Mouse (Mus musculus): Measurements from ENCODE around the gene Ubxn10. TPM values are rescaled to one million over a fixed set of nuclear protein-coding genes. Genes with fewer than 3 reads are reported as not detected.
A peak's percentile ranks its signal among the peaks of the same experiment; 100 is the strongest.

The Ubxn10 gene
- polyA plus RNA-seq, 1 experiment from 2014 or later, result 1.3 TPM

- Histone ChIP-seq H3K27me3 (replicated peaks) (0 out of 2 replicates have a peak, but pooled peaks cover 2% of the 10 kb centered on the region), H3K27ac (ENCODE audit: poor library complexity, severe bottlenecking) (no peak overlapping the region), H3K9ac (no peak overlapping the region), H3K36me3 (no peaks in the 10 kb centered on the region), H3K9me3 (replicated peaks) (no peaks in the 10 kb centered on the region), H3K4me1 (replicated peaks) (0 out of 2 replicates have a peak, but pooled peaks cover 2% of the 10 kb centered on the region), H3K4me3 (no peak overlapping the region), H3K4me2 (no peak overlapping the region)
- no peak for ATAC-seq (ENCODE audit: insufficient number of reproducible peaks, low FRiP score)
- WGBS, result 72% methylated on average over 7 of the region's 7 CpGs
Observed at GRCm38 (mm10) chr4:138734105-138734504, 2.9 kb downstream of the Ubxn10 start.

GRCm38 (mm10) chr4:138729018-138729703 lies 7.8 kb downstream of the Ubxn10 start:
- WGBS, result 43% methylated on average over 9 of the region's 9 CpGs
- no peak overlapping the region for H3K9ac ChIP-seq
- no peak overlapping the region for H3K4me2 ChIP-seq
- H3K9me3 ChIP-seq (replicated peaks), result no peaks in the 10 kb centered on the region
- H3K27ac ChIP-seq (ENCODE audit: poor library complexity, severe bottlenecking), result no peak overlapping the region
- H3K36me3 ChIP-seq, result no peaks in the 10 kb centered on the region
- no peaks in the 10 kb centered on the region for H3K27me3 ChIP-seq (replicated peaks)
- H3K4me1 ChIP-seq (replicated peaks), result peaks cover 24% of the 10 kb centered on the region
- ATAC-seq (ENCODE audit: insufficient number of reproducible peaks, low FRiP score), result peak; percentile 79
- H3K4me3 ChIP-seq, result no peak overlapping the region

- H3K4me1 ChIP-seq (replicated peaks), result peaks cover 38% of the 10 kb centered on the region
- 61% methylated on average over 5 of the region's 5 CpGs for WGBS
- H3K9me3 ChIP-seq (replicated peaks), result no peaks in the 10 kb centered on the region
- H3K27me3 ChIP-seq (replicated peaks), result 0 out of 2 replicates have a peak, but pooled peaks cover 3% of the 10 kb centered on the region
- H3K9ac ChIP-seq, result no peak overlapping the region
- H3K36me3 ChIP-seq, result no peaks in the 10 kb centered on the region
- no peak overlapping the region for H3K4me3 ChIP-seq
- ATAC-seq (ENCODE audit: insufficient number of reproducible peaks, low FRiP score), result peak; percentile 37; the same call in 1 of the 2 replicates
- peak overlapping the region; percentile 62 for H3K27ac ChIP-seq (ENCODE audit: poor library complexity, severe bottlenecking)
- H3K4me2 ChIP-seq, result no peak overlapping the region
Observed at GRCm38 (mm10) chr4:138725751-138726150, 11.2 kb downstream of the Ubxn10 start.

GRCm38 (mm10) chr4:138725127-138725461 lies 11.9 kb downstream of the Ubxn10 start:
- no peak overlapping the region for H3K9ac ChIP-seq
- H3K9me3 ChIP-seq (replicated peaks), result no peaks in the 10 kb centered on the region
- 8% methylated on average over 13 of the region's 13 CpGs for WGBS

GRCm38 (mm10) chr4:138724354-138725126 lies 12.4 kb downstream of the Ubxn10 start, which contains the start of gene Pla2g2c:
Pla2g2c (plus strand) TSS chr4:138724792.
- H3K27me3 ChIP-seq (replicated peaks), result 0 out of 2 replicates have a peak, but pooled peaks cover 11% of the 10 kb centered on the region
- H3K4me2 ChIP-seq, result peak within 1 kb of the TSS; percentile 61
- ATAC-seq (ENCODE audit: insufficient number of reproducible peaks, low FRiP score), result no peak
- H3K36me3 ChIP-seq, result no peaks in the 10 kb centered on the region
- H3K4me3 ChIP-seq, result peak within 1 kb of the TSS; percentile 13
- H3K4me1 ChIP-seq (replicated peaks), result peaks cover 36% of the 10 kb centered on the region
- H3K9ac ChIP-seq, result no peak within 1 kb of the TSS
- WGBS, result 38% methylated on average over 18 of the region's 18 CpGs
- no peaks in the 10 kb centered on the region for H3K9me3 ChIP-seq (replicated peaks)
- peak within 1 kb of the TSS; percentile 62 for H3K27ac ChIP-seq (ENCODE audit: poor library complexity, severe bottlenecking)

More at GRCm38 (mm10) chr4:138725127-138725461, 11.9 kb downstream of the Ubxn10 start:
- Histone ChIP-seq H3K36me3 (no peaks in the 10 kb centered on the region), H3K4me3 (peak overlapping the region; percentile 13), H3K4me1 (replicated peaks) (peaks cover 36% of the 10 kb centered on the region), H3K4me2 (peak overlapping the region; percentile 61), H3K27ac (ENCODE audit: poor library complexity, severe bottlenecking) (peak overlapping the region; percentile 62), H3K27me3 (replicated peaks) (0 out of 2 replicates have a peak, but pooled peaks cover 8% of the 10 kb centered on the region)
- ATAC-seq (ENCODE audit: insufficient number of reproducible peaks, low FRiP score), result peak; percentile 52; the same call in 1 of the 2 replicates

- Histone ChIP-seq H3K36me3 (no peaks in the 10 kb centered on the region), H3K9me3 (replicated peaks) (no peaks in the 10 kb centered on the region), H3K27ac (ENCODE audit: poor library complexity, severe bottlenecking) (no peak overlapping the region), H3K9ac (no peak overlapping the region), H3K4me2 (0 out of 2 replicates have a peak overlapping the region, but pooled peaks have one; percentile 8), H3K27me3 (replicated peaks) (0 out of 2 replicates have a peak, but pooled peaks cover 14% of the 10 kb centered on the region), H3K4me3 (no peak overlapping the region), H3K4me1 (replicated peaks) (peaks cover 36% of the 10 kb centered on the region)
- 37% methylated on average over 15 of the region's 15 CpGs for WGBS
- no peak for ATAC-seq (ENCODE audit: insufficient number of reproducible peaks, low FRiP score)
Observed at GRCm38 (mm10) chr4:138723493-138724281, 13.3 kb downstream of the Ubxn10 start.

GRCm38 (mm10) chr4:138719264-138719596 lies 17.7 kb downstream of the Ubxn10 start:
- Histone ChIP-seq H3K27ac (ENCODE audit: poor library complexity, severe bottlenecking) (no peak overlapping the region), H3K9me3 (replicated peaks) (no peaks in the 10 kb centered on the region), H3K9ac (no peak overlapping the region), H3K36me3 (no peaks in the 10 kb centered on the region), H3K4me1 (replicated peaks) (peaks cover 15% of the 10 kb centered on the region), H3K4me2 (no peak overlapping the region), H3K4me3 (no peak overlapping the region), H3K27me3 (replicated peaks) (0 out of 2 replicates have a peak, but pooled peaks cover 14% of the 10 kb centered on the region)
- no peak for ATAC-seq (ENCODE audit: insufficient number of reproducible peaks, low FRiP score)
- 68% methylated on average over 5 of the region's 5 CpGs for WGBS

GRCm38 (mm10) chr4:138718586-138719263 lies 18.2 kb downstream of the Ubxn10 start:
- no peak for ATAC-seq (ENCODE audit: insufficient number of reproducible peaks, low FRiP score)
- H3K9me3 ChIP-seq (replicated peaks), result no peaks in the 10 kb centered on the region
- H3K4me2 ChIP-seq, result no peak overlapping the region
- H3K27me3 ChIP-seq (replicated peaks), result 0 out of 2 replicates have a peak, but pooled peaks cover 14% of the 10 kb centered on the region
- H3K4me1 ChIP-seq (replicated peaks), result peaks cover 10% of the 10 kb centered on the region
- H3K9ac ChIP-seq, result no peak overlapping the region
- H3K36me3 ChIP-seq, result no peaks in the 10 kb centered on the region
- H3K27ac ChIP-seq (ENCODE audit: poor library complexity, severe bottlenecking), result no peak overlapping the region
- 75% methylated on average over 5 of the region's 5 CpGs for WGBS
- no peak overlapping the region for H3K4me3 ChIP-seq

GRCm38 (mm10) chr4:138716697-138717096 lies 20.3 kb downstream of the Ubxn10 start:
- Histone ChIP-seq H3K4me3 (no peak overlapping the region), H3K9ac (no peak overlapping the region), H3K4me1 (replicated peaks) (no peaks in the 10 kb centered on the region), H3K27me3 (replicated peaks) (0 out of 2 replicates have a peak, but pooled peaks cover 11% of the 10 kb centered on the region), H3K9me3 (replicated peaks) (no peaks in the 10 kb centered on the region), H3K4me2 (no peak overlapping the region), H3K36me3 (no peaks in the 10 kb centered on the region), H3K27ac (ENCODE audit: poor library complexity, severe bottlenecking) (no peak overlapping the region)
- ATAC-seq (ENCODE audit: insufficient number of reproducible peaks, low FRiP score), result no peak
- WGBS, result 71% methylated on average over 9 of the region's 9 CpGs

- H3K27ac ChIP-seq (ENCODE audit: poor library complexity, severe bottlenecking), result no peak overlapping the region
- no peak overlapping the region for H3K4me3 ChIP-seq
- no peaks in the 10 kb centered on the region for H3K4me1 ChIP-seq (replicated peaks)
- no peaks in the 10 kb centered on the region for H3K36me3 ChIP-seq
- no peak overlapping the region for H3K9ac ChIP-seq
- peaks cover 12% of the 10 kb centered on the region; the same call in 1 of the 2 replicates for H3K27me3 ChIP-seq (replicated peaks)
- no peak for ATAC-seq (ENCODE audit: insufficient number of reproducible peaks, low FRiP score)
- H3K9me3 ChIP-seq (replicated peaks), result no peaks in the 10 kb centered on the region
- WGBS, result 74% methylated on average over 1 of the region's 1 CpGs
- no peak overlapping the region for H3K4me2 ChIP-seq
Observed at GRCm38 (mm10) chr4:138714186-138714585, 22.8 kb downstream of the Ubxn10 start.
